Mouse (Mus musculus) heart, adult 2 months (tissue): ENCODE measurements around the gene Defa36.
"Not testable (repeated sequence)": the region's sequence is repeated elsewhere in the genome, so short reads cannot be mapped to it uniquely, and the experiment has no call there.

Experiments
- CTCF ChIP-seq: fragments of 200-600 bp; IDR thresholded peaks from 2 replicates; pipeline ENCODE4 v1.8.1; 2022; ENCODE audit warnings: antibody characterized with exemption, mild to moderate bottlenecking, moderate library complexity
- POLR2A ChIP-seq: fragments of 200-500 bp; IDR thresholded peaks from 2 replicates; pipeline ENCODE4 v1.6.1; 2011; ENCODE audit warnings: mild to moderate bottlenecking, low read depth, low read length, control low read depth; ENCODE audit not compliant: insufficient read depth

DNA sequence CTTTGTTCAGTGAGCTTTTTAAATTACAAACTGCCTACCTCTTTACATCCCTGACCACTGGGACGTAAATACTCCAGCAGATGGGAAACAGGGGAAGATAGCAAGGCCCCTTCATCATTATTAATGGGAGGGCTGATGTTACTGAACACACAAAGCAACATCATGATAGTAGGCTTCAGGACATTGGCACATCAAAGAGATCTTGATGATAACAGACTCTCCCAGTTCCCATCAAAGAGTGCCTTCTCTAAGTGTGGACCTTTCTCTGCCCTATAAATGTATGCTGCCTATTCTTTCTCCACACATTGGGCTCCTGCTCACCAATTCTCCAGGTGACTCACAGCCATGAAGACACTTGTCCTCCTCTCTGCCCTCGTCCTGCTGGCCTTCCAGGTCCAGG, 49.0 kb upstream of the Defa36 start, which contains the start of gene Defa2:
- not testable (repeated sequence) for TF ChIP-seq POLR2A, CTCF
